Mouse (Mus musculus) embryonic facial prominence, embryonic 14.5 days (tissue): ENCODE measurements around the gene H2-Ke6. TPM values are rescaled to one million over a fixed set of nuclear protein-coding genes. Genes with fewer than 3 reads are reported as not detected.
A peak's percentile ranks its signal among the peaks of the same experiment; 100 is the strongest.

Experiments used
- ATAC-seq: fragments of 200-750 bp; cut with Nextera tagmentation; 2 replicates; pipeline ENCODE4 v1.8.0; 2017; ENCODE audit warnings: low read depth, moderate number of reproducible peaks, moderate TSS enrichment
- DNase-seq: peaks from one replicate; pipeline ENCODE4 v3.0.0-alpha.2; 2015; ENCODE audit warnings: low spot score
- H3K27ac ChIP-seq: fragments of 300-500 bp; sonication (generic); replicated peaks from 2 replicates; pipeline ENCODE4 v1.5.1; 2014; ENCODE audit warnings: low read depth, mild to moderate bottlenecking, low read length, moderate library complexity
- H3K27me3 ChIP-seq: fragments of 300-500 bp; sonication (generic); replicated peaks from 2 replicates; pipeline ENCODE4 v1.6.1; 2014; ENCODE audit warnings: low read length; ENCODE audit not compliant: control insufficient read depth, insufficient read depth
- H3K36me3 ChIP-seq: fragments of 300-500 bp; sonication (generic); 2 replicates; pipeline ENCODE4 v1.6.1; 2014; ENCODE audit warnings: low read length, mixed read lengths; ENCODE audit not compliant: control insufficient read depth, insufficient read depth
- H3K4me1 ChIP-seq: fragments of 300-500 bp; sonication (generic); 2 replicates; pipeline ENCODE4 v1.6.1; 2014; ENCODE audit warnings: antibody characterized with exemption, low read length; ENCODE audit not compliant: control insufficient read depth, insufficient read depth
- H3K4me2 ChIP-seq: fragments of 300-500 bp; sonication (generic); 2 replicates; pipeline ENCODE4 v1.6.1; 2014; ENCODE audit warnings: low read depth, mild to moderate bottlenecking, low read length, moderate library complexity, mixed read lengths
- H3K4me3 ChIP-seq: fragments of 300-500 bp; sonication (generic); 2 replicates; pipeline ENCODE4 v1.5.1; 2014; ENCODE audit warnings: low read depth, mild to moderate bottlenecking, low read length
- H3K9ac ChIP-seq: fragments of 300-500 bp; sonication (generic); 2 replicates; pipeline ENCODE4 v1.6.1; 2014; ENCODE audit warnings: low read depth, mild to moderate bottlenecking, low read length, moderate library complexity, mixed read lengths
- H3K9me3 ChIP-seq: fragments of 300-500 bp; sonication (generic); 2 replicates; pipeline ENCODE4 v1.6.1; 2016; ENCODE audit warnings: low read length; ENCODE audit not compliant: control insufficient read depth
- WGBS: fragments of 180-500 bp; shearing (Covaris S2); extraction: QIAGEN DNeasy Blood & Tissue Kit; methylation state at CpG from one replicate; pipeline ENCODE4 v1.1.7; 2014; 5-methylcytosine and 5-hydroxymethylcytosine counted together
- polyA plus RNA-seq: library from polyadenylated mRNA; unstranded; fragments of >200 nt; fragmentation: Nextera tagmentation; extraction: Ambion mirVana; gene quantifications from 2 replicates; pipeline ENCODE4 v1.2.1, GENCODE M21; 2014

The H2-Ke6 gene
- polyA plus RNA-seq, 1 experiment from 2014 or later, result 46.1 TPM

- no peak for DNase-seq
- H3K9ac ChIP-seq, result peak overlapping the region; percentile 58
Observed at GRCm38 (mm10) chr17:34039562-34040450, 11.9 kb upstream of the H2-Ke6 start.

GRCm38 (mm10) chr17:34038878-34039561 is 11.2 kb upstream of the H2-Ke6 start, which contains the start of gene Col11a2:
Gene Col11a2, plus strand, starts transcription at chr17:34039437.
- no peaks in the 10 kb centered on the region for H3K9me3 ChIP-seq
- 13% methylated on average over 23 of the region's 28 CpGs for WGBS
- H3K4me3 ChIP-seq, result peak within 1 kb of the TSS; percentile 32
- peak within 1 kb of the TSS; percentile 44 for H3K27ac ChIP-seq
- H3K36me3 ChIP-seq, result peaks cover 41% of the 10 kb centered on the region
- H3K27me3 ChIP-seq, result peaks cover 4% of the 10 kb centered on the region; the same call in 1 of the 2 replicates
- peak; percentile 68 for DNase-seq
- peak within 1 kb of the TSS; percentile 44 for H3K4me2 ChIP-seq
- peaks cover 10% of the 10 kb centered on the region; the same call in 1 of the 2 replicates for H3K4me1 ChIP-seq
- peak; percentile 60 for ATAC-seq
- H3K9ac ChIP-seq, result peak within 1 kb of the TSS; percentile 58

More at GRCm38 (mm10) chr17:34039562-34040450, 11.9 kb upstream of the H2-Ke6 start:
- peaks cover 4% of the 10 kb centered on the region; the same call in 1 of the 2 replicates for H3K27me3 ChIP-seq
- no peak for ATAC-seq
- peaks cover 33% of the 10 kb centered on the region for H3K36me3 ChIP-seq
- no peaks in the 10 kb centered on the region for H3K9me3 ChIP-seq
- H3K4me3 ChIP-seq, result peak overlapping the region; percentile 32
- H3K4me2 ChIP-seq, result peak overlapping the region; percentile 44
- 20% methylated on average over 17 of the region's 17 CpGs for WGBS
- H3K27ac ChIP-seq, result peak overlapping the region; percentile 39
- H3K4me1 ChIP-seq, result peaks cover 10% of the 10 kb centered on the region; the same call in 1 of the 2 replicates

DNA sequence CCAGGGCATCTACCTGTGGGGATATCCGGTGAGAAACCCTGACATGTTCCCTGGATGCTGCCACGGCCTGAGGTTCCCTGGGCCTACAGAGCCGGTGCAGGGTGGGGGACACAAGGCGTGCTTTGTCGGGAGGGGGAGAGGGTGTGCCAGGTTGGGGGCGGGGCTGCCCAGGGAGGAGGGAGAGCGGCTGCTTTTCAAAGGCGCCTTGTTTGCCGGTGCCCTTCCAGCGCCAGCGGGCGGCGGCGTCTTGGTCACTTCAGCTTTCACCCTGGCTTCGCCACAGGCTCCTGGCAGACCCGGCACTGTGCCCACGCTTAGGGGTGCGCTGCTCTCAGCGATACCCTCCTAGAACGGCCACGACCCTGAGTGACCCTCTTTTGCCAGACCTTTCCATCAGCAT is 10.6 kb upstream of the H2-Ke6 start:
- ATAC-seq, result peak; percentile 39; the same call in 1 of the 2 replicates
- peaks cover 11% of the 10 kb centered on the region; the same call in 1 of the 2 replicates for H3K4me1 ChIP-seq

GRCm38 (mm10) chr17:34037241-34037640 is 9.4 kb upstream of the H2-Ke6 start:
- Histone ChIP-seq H3K9me3 (no peaks in the 10 kb centered on the region), H3K4me2 (no peak overlapping the region), H3K27me3 (peaks cover 4% of the 10 kb centered on the region; the same call in 1 of the 2 replicates), H3K4me1 (peaks cover 20% of the 10 kb centered on the region), H3K27ac (no peak overlapping the region), H3K9ac (no peak overlapping the region), H3K36me3 (peaks cover 48% of the 10 kb centered on the region), H3K4me3 (no peak overlapping the region)
- 93% methylated on average over 6 of the region's 7 CpGs for WGBS
- DNase-seq, result no peak
- no peak for ATAC-seq

More for the DNA sequence above, 10.6 kb upstream of the H2-Ke6 start:
- peak overlapping the region; percentile 44 for H3K4me2 ChIP-seq
- peak; percentile 61 for DNase-seq
- H3K27me3 ChIP-seq, result peaks cover 4% of the 10 kb centered on the region; the same call in 1 of the 2 replicates
- H3K9me3 ChIP-seq, result no peaks in the 10 kb centered on the region
- peak overlapping the region; percentile 44; the same call in 1 of the 2 replicates for H3K27ac ChIP-seq
- H3K4me3 ChIP-seq, result peak overlapping the region; percentile 32
- H3K9ac ChIP-seq, result peak overlapping the region; percentile 58; the same call in 1 of the 2 replicates
- 12% methylated on average over 11 of the region's 21 CpGs for WGBS
- peaks cover 47% of the 10 kb centered on the region for H3K36me3 ChIP-seq

GRCm38 (mm10) chr17:34036647-34037046 is 8.8 kb upstream of the H2-Ke6 start:
- Histone ChIP-seq H3K27me3 (peaks cover 4% of the 10 kb centered on the region; the same call in 1 of the 2 replicates), H3K27ac (no peak overlapping the region), H3K4me3 (no peak overlapping the region), H3K4me2 (no peak overlapping the region), H3K4me1 (peaks cover 20% of the 10 kb centered on the region), H3K36me3 (peaks cover 48% of the 10 kb centered on the region), H3K9ac (no peak overlapping the region), H3K9me3 (no peaks in the 10 kb centered on the region)
- DNase-seq, result no peak
- WGBS, result 75% methylated on average over 10 of the region's 10 CpGs
- no peak for ATAC-seq

- WGBS, result 83% methylated on average over 9 of the region's 9 CpGs
- Histone ChIP-seq H3K27me3 (peaks cover 4% of the 10 kb centered on the region; the same call in 1 of the 2 replicates), H3K27ac (no peak overlapping the region), H3K9ac (no peak overlapping the region), H3K9me3 (no peaks in the 10 kb centered on the region), H3K4me1 (peaks cover 20% of the 10 kb centered on the region), H3K36me3 (peaks cover 48% of the 10 kb centered on the region), H3K4me2 (no peak overlapping the region), H3K4me3 (no peak overlapping the region)
- no peak for ATAC-seq
- no peak for DNase-seq
Observed at GRCm38 (mm10) chr17:34035517-34035916, 7.7 kb upstream of the H2-Ke6 start.

DNA sequence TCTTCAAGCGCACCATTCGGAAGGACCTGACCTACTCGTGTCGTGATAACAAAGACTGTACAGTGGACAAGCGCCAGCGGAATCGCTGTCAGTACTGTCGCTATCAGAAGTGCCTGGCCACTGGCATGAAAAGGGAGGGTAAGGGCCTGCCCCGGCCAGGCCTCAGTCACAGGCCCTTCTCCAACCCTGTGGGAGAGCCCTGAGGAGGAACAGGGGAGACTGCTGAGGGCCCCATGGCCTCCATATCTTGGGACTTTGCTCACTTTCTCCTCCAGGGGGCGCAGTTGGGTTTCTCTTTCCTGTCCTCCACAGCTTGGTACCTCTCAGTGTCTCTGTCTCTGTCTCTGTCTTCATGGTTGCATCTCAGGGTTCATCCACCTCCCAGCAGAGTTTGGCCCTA is 6.2 kb upstream of the H2-Ke6 start:
- WGBS, result 69% methylated on average over 10 of the region's 10 CpGs
- no peak for DNase-seq
- Histone ChIP-seq H3K4me3 (no peak overlapping the region; the same call in 1 of the 2 replicates), H3K9me3 (no peaks in the 10 kb centered on the region), H3K9ac (no peak overlapping the region), H3K27ac (no peak overlapping the region), H3K27me3 (0 out of 2 replicates have a peak, but pooled peaks cover under 1% of the 10 kb centered on the region), H3K4me2 (no peak overlapping the region), H3K4me1 (peaks cover 30% of the 10 kb centered on the region), H3K36me3 (peaks cover 61% of the 10 kb centered on the region)
- no peak for ATAC-seq

DNA sequence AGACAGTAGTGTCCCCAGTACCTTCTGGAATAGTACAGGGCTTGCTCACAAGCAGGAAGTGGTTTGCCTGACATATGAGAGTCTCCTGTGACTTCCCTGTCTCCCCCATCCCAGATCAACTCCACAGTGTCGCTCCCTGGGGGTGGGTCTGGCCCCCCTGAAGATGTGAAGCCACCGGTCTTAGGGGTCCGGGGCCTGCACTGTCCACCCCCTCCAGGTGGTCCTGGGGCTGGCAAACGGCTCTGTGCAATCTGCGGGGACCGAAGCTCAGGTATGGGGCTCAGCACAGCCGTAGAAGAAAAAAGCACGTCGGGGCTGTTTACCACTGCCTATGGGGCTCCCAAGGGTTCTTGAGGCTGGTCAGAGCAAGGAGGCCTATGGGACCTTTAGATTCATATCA is 5.6 kb upstream of the H2-Ke6 start:
- 86% methylated on average over 9 of the region's 9 CpGs for WGBS
- DNase-seq (no peak), ATAC-seq (no peak)
- H3K9ac ChIP-seq, result no peak overlapping the region
- peaks cover 25% of the 10 kb centered on the region for H3K4me1 ChIP-seq
- H3K9me3 ChIP-seq, result no peaks in the 10 kb centered on the region
- no peak overlapping the region; the same call in 1 of the 2 replicates for H3K4me3 ChIP-seq
- H3K36me3 ChIP-seq, result peaks cover 67% of the 10 kb centered on the region
- H3K27me3 ChIP-seq, result no peaks in the 10 kb centered on the region
- H3K27ac ChIP-seq, result no peak overlapping the region
- peak overlapping the region; percentile 98 for H3K4me2 ChIP-seq
